Mouse (Mus musculus) liver, embryonic 15.5 days (tissue): ENCODE results near the gene Trim52. TPM values are rescaled to one million over a fixed set of nuclear protein-coding genes. Genes with fewer than 3 reads are reported as not detected.
"Not testable (repeated sequence)": the region's sequence is repeated elsewhere in the genome, so short reads cannot be mapped to it uniquely, and the experiment has no call there.

Source experiments
- ATAC-seq: fragments of 200-750 bp; cut with Nextera tagmentation; 2 replicates; pipeline ENCODE4 v1.8.0; 2017; ENCODE audit warnings: moderate number of reproducible peaks, mild to moderate bottlenecking, moderate library complexity; ENCODE audit not compliant: insufficient read depth
- H3K27ac ChIP-seq: fragments of 300-500 bp; sonication (generic); replicated peaks from 2 replicates; pipeline ENCODE4 v1.5.1; 2015; ENCODE audit warnings: mild to moderate bottlenecking, inconsistent platforms
- H3K27me3 ChIP-seq: fragments of 300-500 bp; sonication (generic); 2 replicates; pipeline ENCODE4 v1.6.1; 2015; ENCODE audit warnings: mild to moderate bottlenecking, inconsistent platforms
- H3K36me3 ChIP-seq: fragments of 300-500 bp; sonication (generic); replicated peaks from 2 replicates; pipeline ENCODE4 v1.6.1; 2015; ENCODE audit warnings: moderate library complexity, mild to moderate bottlenecking, inconsistent platforms
- H3K4me1 ChIP-seq: fragments of 300-500 bp; sonication (generic); replicated peaks from 2 replicates; pipeline ENCODE4 v1.6.1; 2015; ENCODE audit warnings: inconsistent platforms
- H3K4me2 ChIP-seq: fragments of 300-500 bp; sonication (generic); 2 replicates; pipeline ENCODE4 v1.6.1; 2015; ENCODE audit warnings: moderate library complexity, mild to moderate bottlenecking, inconsistent platforms
- H3K4me3 ChIP-seq: fragments of 300-500 bp; sonication (generic); replicated peaks from 2 replicates; pipeline ENCODE4 v1.5.1; 2015; ENCODE audit warnings: mild to moderate bottlenecking, inconsistent platforms
- H3K9ac ChIP-seq: fragments of 300-500 bp; sonication (generic); 2 replicates; pipeline ENCODE4 v1.6.1; 2015; ENCODE audit warnings: moderate library complexity, mild to moderate bottlenecking, inconsistent platforms
- H3K9me3 ChIP-seq: fragments of 300-500 bp; sonication (generic); replicated peaks from 2 replicates; pipeline ENCODE4 v1.6.1; 2016; ENCODE audit warnings: inconsistent platforms
- WGBS: fragments of 180-500 bp; shearing (Covaris S2); methylation state at CpG from one replicate; pipeline ENCODE4 v1.1.7; 2015; ENCODE audit warnings: mixed read lengths; ENCODE audit not compliant: insufficient replicate concordance; 5-methylcytosine and 5-hydroxymethylcytosine counted together
- polyA plus RNA-seq: library from polyadenylated mRNA; unstranded; fragments of >200 nt; fragmentation: Nextera tagmentation; extraction: Ambion mirVana; gene quantifications from 2 replicates; pipeline ENCODE4 v1.2.1, GENCODE M21; 2015

Trim52 gene
- polyA plus RNA-seq, 1 experiment from 2014 or later = not detected

DNA sequence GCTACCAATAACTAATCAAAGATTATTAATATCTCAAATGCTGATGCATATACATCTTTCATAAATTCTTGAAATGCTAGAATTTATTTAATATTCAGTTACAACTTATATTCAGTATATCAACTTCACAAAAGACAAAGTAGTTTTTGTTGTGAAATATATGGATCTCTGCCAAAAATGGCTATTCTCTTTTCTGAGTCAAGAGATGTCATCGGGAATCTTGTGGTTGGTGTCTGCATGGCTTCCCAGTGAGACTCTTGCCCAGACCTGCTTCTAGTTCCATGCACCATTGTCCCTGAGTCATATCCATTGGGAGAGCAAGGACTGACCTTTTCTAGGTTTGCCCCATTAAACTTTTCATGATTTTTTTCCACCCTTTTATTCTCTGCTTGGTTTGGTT lies 50.5 kb downstream of the Trim52 start:
- Histone ChIP-seq H3K4me3 (no peak overlapping the region), H3K27me3 (no peaks in the 10 kb centered on the region), H3K27ac (no peak overlapping the region), H3K4me2 (no peak overlapping the region), H3K36me3 (no peaks in the 10 kb centered on the region), H3K4me1 (no peaks in the 10 kb centered on the region), H3K9ac (no peak overlapping the region), H3K9me3 (no peaks in the 10 kb centered on the region)
- 45% methylated on average over 1 of the region's 1 CpGs for WGBS
- ATAC-seq = no peak

DNA sequence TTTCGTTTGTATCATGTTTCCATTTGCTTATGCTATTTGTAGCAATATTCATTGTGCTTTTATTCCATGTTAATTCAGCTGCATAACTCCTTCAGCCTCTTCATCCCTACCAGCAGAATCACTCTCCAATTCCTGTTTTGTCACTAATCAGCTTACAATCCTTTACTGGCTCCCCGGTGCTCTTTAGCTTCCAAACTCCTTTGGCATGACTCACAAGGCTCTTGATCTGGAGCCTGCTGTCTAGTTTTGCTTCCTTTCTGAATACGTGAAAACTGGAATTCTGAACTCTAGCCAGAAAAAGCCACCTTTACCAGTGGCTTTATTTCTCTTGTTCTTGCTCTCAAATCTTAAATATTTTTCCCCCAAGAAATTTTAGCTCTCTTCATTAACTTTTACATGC lies 56.3 kb downstream of the Trim52 start:
- no peak for ATAC-seq
- 66% methylated on average over 3 of the region's 3 CpGs for WGBS

GRCm38 (mm10) chr14:106163196-106163595 lies 57.2 kb downstream of the Trim52 start:
- Histone ChIP-seq H3K9ac (no peak overlapping the region), H3K27me3 (no peaks in the 10 kb centered on the region), H3K9me3 (no peaks in the 10 kb centered on the region), H3K4me2 (no peak overlapping the region), H3K36me3 (no peaks in the 10 kb centered on the region), H3K27ac (no peak overlapping the region), H3K4me1 (no peaks in the 10 kb centered on the region), H3K4me3 (no peak overlapping the region)
- ATAC-seq = no peak

More for the DNA sequence above, 56.3 kb downstream of the Trim52 start:
- Histone ChIP-seq H3K9ac (no peak overlapping the region), H3K4me3 (no peak overlapping the region), H3K27ac (no peak overlapping the region), H3K9me3 (no peaks in the 10 kb centered on the region), H3K36me3 (no peaks in the 10 kb centered on the region), H3K4me2 (no peak overlapping the region), H3K27me3 (no peaks in the 10 kb centered on the region), H3K4me1 (no peaks in the 10 kb centered on the region)

DNA sequence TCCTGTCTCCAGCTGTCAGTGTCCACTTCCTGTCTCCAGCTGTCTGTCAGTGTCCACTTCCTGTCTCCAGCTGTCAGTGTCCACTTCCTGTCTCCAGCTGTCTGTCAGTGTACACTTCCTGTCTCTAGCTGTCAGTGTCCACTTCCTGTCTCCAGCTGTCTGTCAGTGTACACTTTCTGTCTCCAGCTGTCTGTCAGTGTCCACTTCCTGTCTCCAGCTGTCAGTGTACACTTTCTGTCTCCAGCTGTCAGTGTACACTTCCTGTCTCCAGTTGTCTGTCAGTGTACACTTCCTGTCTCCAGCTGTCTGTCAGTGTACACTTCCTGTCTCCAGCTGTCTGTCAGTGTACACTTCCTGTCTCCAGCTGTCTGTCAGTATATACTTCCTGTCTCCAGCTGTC lies 57.9 kb downstream of the Trim52 start:
- not testable (repeated sequence) for ATAC-seq, H3K9me3 ChIP-seq, H3K4me1 ChIP-seq, H3K27ac ChIP-seq, H3K36me3 ChIP-seq, H3K9ac ChIP-seq, H3K4me2 ChIP-seq, H3K4me3 ChIP-seq, H3K27me3 ChIP-seq

GRCm38 (mm10) chr14:106176879-106177278 lies 70.9 kb downstream of the Trim52 start:
- Histone ChIP-seq H3K27ac (no peak overlapping the region), H3K4me3 (no peak overlapping the region), H3K4me2 (no peak overlapping the region), H3K4me1 (no peaks in the 10 kb centered on the region), H3K9me3 (no peaks in the 10 kb centered on the region), H3K27me3 (no peaks in the 10 kb centered on the region), H3K9ac (no peak overlapping the region), H3K36me3 (no peaks in the 10 kb centered on the region)
- no peak for ATAC-seq
- WGBS = 62% methylated on average over 5 of the region's 5 CpGs

DNA sequence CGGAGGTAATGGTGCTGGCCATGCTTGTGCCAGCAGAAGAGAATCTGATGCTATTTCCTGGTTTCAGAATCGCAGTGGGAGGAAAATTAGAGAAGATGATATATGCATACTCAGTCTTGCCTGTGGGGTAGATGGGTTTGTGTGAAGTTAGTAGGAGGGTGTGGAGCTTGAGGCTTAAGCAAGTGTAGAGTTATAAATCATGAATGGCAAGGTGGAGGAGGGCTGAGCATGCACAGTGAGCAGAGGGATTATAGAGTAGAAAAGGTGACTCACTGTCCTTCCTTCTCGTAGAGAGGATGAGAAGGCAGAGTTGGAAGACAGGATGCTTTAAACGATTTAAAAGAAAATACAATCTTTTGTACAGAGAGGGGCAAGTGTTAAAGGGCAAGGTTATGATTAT lies 72.2 kb downstream of the Trim52 start:
- ATAC-seq = no peak
- no peak overlapping the region for H3K9ac ChIP-seq
- no peak overlapping the region for H3K4me2 ChIP-seq
- H3K4me3 ChIP-seq = no peak overlapping the region
- no peak overlapping the region for H3K27ac ChIP-seq
- H3K9me3 ChIP-seq = no peaks in the 10 kb centered on the region
- WGBS = 65% methylated on average over 4 of the region's 4 CpGs
- H3K27me3 ChIP-seq = no peaks in the 10 kb centered on the region
- H3K4me1 ChIP-seq = no peaks in the 10 kb centered on the region
- no peaks in the 10 kb centered on the region for H3K36me3 ChIP-seq

DNA sequence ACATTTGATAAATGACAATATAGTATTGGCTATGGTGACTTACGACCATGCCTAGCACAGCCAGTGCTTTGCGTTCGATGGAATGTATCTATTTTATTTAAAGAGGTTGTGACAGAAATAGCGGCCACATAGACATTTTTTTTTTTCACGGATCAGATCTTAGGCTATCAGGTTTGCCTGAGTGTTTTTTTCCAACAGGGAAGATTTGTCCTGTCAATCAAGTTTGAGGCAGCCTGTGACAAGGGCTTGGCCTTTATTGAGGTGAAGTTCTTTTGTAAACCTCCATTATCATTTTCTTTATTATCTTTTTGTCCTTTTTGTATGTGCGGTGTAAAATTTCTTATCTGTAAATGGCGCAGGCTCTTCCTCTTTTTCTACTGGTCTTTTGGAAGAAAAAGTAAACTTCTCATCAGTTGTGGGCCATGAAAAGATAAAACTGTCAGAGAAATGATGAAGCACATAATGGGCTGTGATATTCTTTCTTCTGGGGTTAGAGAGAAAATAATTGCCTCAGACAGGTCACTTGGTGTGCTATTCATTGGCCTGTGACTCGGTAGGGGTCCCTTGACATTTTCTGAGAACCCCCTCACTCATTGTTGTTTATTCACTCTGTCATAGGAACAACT lies 73.2 kb downstream of the Trim52 start:
- no peak overlapping the region for H3K27ac ChIP-seq
- WGBS = 26% methylated on average over 8 of the region's 8 CpGs
- H3K4me1 ChIP-seq = no peaks in the 10 kb centered on the region
- H3K36me3 ChIP-seq = no peaks in the 10 kb centered on the region
- no peak overlapping the region for H3K4me3 ChIP-seq
- H3K9ac ChIP-seq = no peak overlapping the region
- ATAC-seq = no peak
- no peaks in the 10 kb centered on the region for H3K27me3 ChIP-seq
- H3K4me2 ChIP-seq = no peak overlapping the region
- H3K9me3 ChIP-seq = no peaks in the 10 kb centered on the region

DNA sequence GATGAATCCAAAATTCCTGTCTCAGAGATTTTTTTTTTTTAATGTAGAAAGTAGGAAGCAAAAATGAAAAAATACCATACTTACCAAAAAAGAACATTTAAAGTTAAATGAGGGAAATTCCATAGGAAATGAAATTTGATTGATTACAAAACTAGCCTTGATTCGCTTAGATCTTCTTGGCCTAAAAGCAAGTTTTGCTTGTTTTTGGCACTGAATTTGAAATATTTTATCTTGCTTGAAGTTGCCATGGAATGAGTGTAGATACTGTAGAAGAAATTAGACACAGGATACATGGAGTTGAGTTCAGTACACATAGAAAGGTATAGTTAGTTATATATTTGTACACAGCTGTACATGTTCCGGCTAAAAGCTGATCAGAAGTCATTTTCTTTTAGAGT lies 73.7 kb downstream of the Trim52 start:
- no peaks in the 10 kb centered on the region for H3K9me3 ChIP-seq
- H3K9ac ChIP-seq = no peak overlapping the region
- H3K4me1 ChIP-seq = no peaks in the 10 kb centered on the region
- H3K36me3 ChIP-seq = no peaks in the 10 kb centered on the region
- H3K27ac ChIP-seq = no peak overlapping the region
- no peaks in the 10 kb centered on the region for H3K27me3 ChIP-seq
- no peak for ATAC-seq
- H3K4me2 ChIP-seq = no peak overlapping the region
- no peak overlapping the region for H3K4me3 ChIP-seq
- 66% methylated on average over 2 of the region's 2 CpGs for WGBS

GRCm38 (mm10) chr14:106180616-106181015 lies 74.6 kb downstream of the Trim52 start:
- H3K9ac ChIP-seq = no peak overlapping the region
- no peak overlapping the region for H3K27ac ChIP-seq
- H3K36me3 ChIP-seq = no peaks in the 10 kb centered on the region
- no peaks in the 10 kb centered on the region for H3K9me3 ChIP-seq
- no peak overlapping the region for H3K4me3 ChIP-seq
- H3K27me3 ChIP-seq = no peaks in the 10 kb centered on the region
- no peak for ATAC-seq
- no peaks in the 10 kb centered on the region for H3K4me1 ChIP-seq
- no peak overlapping the region for H3K4me2 ChIP-seq

DNA sequence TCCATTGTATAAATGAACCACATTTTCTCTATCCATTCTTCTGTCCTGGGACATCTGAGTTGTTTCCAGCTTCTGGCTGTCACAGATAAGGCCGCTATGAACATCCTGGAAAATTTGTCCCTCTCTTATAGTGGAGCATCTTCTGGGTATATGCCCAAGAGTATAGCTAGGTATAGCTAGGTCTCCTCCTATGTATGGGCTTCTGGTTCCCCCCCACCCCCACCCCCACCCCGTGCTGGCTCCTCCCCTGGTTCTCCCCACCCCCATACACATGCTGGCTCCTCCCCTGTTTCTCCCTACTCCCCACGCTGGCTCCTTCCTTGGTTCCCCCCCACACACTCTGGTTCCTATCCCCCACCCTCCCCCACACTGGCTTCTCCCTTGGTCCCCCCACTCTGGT lies 78.0 kb downstream of the Trim52 start:
- H3K27me3 ChIP-seq = no peaks in the 10 kb centered on the region
- 82% methylated on average over 3 of the region's 3 CpGs for WGBS
- H3K4me3 ChIP-seq = no peak overlapping the region
- H3K36me3 ChIP-seq = no peaks in the 10 kb centered on the region
- no peak overlapping the region for H3K9ac ChIP-seq
- no peak for ATAC-seq
- no peak overlapping the region for H3K27ac ChIP-seq
- no peaks in the 10 kb centered on the region for H3K9me3 ChIP-seq
- H3K4me2 ChIP-seq = no peak overlapping the region
- no peaks in the 10 kb centered on the region for H3K4me1 ChIP-seq
